ENCODE assay signal across 12 mouse cellular contexts in genomic region chr11:20616103-20616502, GRCm38 (mm10).
A peak's percentile ranks its signal among the peaks of the same experiment; 100 is the strongest.
DNase-seq lines count a peak whose midpoint lies in the region; ATAC-seq and TF ChIP-seq lines count a peak whose summit lies in the region.
"Had no signal": no experiment of that assay in that cellular context is flagged by ENCODE, and none has a peak within 500 bp of the region (broad histone marks: within the 10 kb centered on the region; RNA-seq: fewer than 3 reads in every experiment).

No protein-coding gene starts in this region.

- ATAC-seq in CD4-positive, CD25-positive, alpha-beta regulatory T cell, adult 4 months = peak; percentile 85
- no peak for ATAC-seq in heart, embryonic 13.5 days (ENCODE audit: extremely low read depth, insufficient number of reproducible peaks, low FRiP score, low TSS enrichment)

- H3K27ac ChIP-seq in kidney, adult 2 months (ENCODE audit: insufficient read depth, low read depth, low read length) = peak overlapping the region; percentile 84
- H3K27ac ChIP-seq in heart, embryonic 13.5 days (replicated peaks) = peak overlapping the region; percentile 87
- H3K27ac ChIP-seq: forebrain, embryonic 12.5 days had no signal

- H3K36me3 ChIP-seq in kidney, adult 2 months (ENCODE audit: control insufficient read depth, insufficient read depth, low read length) = no peaks in the 10 kb centered on the region
- H3K36me3 ChIP-seq in heart, embryonic 13.5 days = no peaks in the 10 kb centered on the region
- H3K36me3 ChIP-seq: forebrain, embryonic 12.5 days; G1E had no signal

- peak; percentile 42 for DNase-seq in kidney, adult 2 months
- no peak for DNase-seq in kidney, postnatal 14 days
- peak; percentile 63 for DNase-seq in naive thymus-derived CD4-positive, alpha-beta T cell, adult 2 months (ENCODE audit: low read depth)
- no peak for DNase-seq in right cerebral cortex, postnatal 14 days
- DNase-seq in c-Kit-positive CD71-positive TER-119-positive erythroid progenitor cells, embryonic 14.5 days (ENCODE audit: low spot score) = no peak
- DNase-seq in cerebellum, adult 9-11 months = no peak
- DNase-seq: midbrain, embryonic 14.5 days; right cerebral cortex, postnatal 25 days had no signal

- no peaks in the 10 kb centered on the region for H3K27me3 ChIP-seq in kidney, adult 2 months (replicated peaks; ENCODE audit: control insufficient read depth, insufficient read depth, low read length)
- no peaks in the 10 kb centered on the region for H3K27me3 ChIP-seq in heart, embryonic 13.5 days (replicated peaks)
- H3K27me3 ChIP-seq: forebrain, embryonic 12.5 days had no signal

- no peaks in the 10 kb centered on the region for H3K4me1 ChIP-seq in kidney, adult 2 months (ENCODE audit: control insufficient read depth, insufficient read depth, low read length)
- H3K4me1 ChIP-seq in heart, embryonic 13.5 days = peaks cover 27% of the 10 kb centered on the region

- no peak for TF ChIP-seq CTCF in kidney, adult 2 months (conservative IDR thresholded peaks at IDR 0.05; ENCODE audit: insufficient read depth, insufficient read length, low read depth, low read length)

- peak overlapping the region; percentile 50; the same call in 1 of the 2 replicates for H3K9ac ChIP-seq in heart, embryonic 13.5 days
- H3K9ac ChIP-seq: forebrain, embryonic 12.5 days had no signal

- no peak for TF ChIP-seq POLR2A in kidney, adult 2 months (IDR thresholded peaks at IDR 0.05; ENCODE audit: low read depth, low read length)

- WGBS in kidney, adult 2 months = 69% methylated on average over 3 of the region's 3 CpGs
- 30% methylated on average over 3 of the region's 3 CpGs for WGBS in heart, embryonic 13.5 days

- H3K4me3 ChIP-seq in kidney, adult 2 months (ENCODE audit: insufficient read depth, low read depth, low read length) = no peak overlapping the region
- H3K4me3 ChIP-seq in heart, embryonic 13.5 days = no peak overlapping the region
- H3K4me3 ChIP-seq: forebrain, embryonic 12.5 days had no signal

- H3K4me2 ChIP-seq in heart, embryonic 13.5 days = 0 out of 2 replicates have a peak overlapping the region, but pooled peaks have one; percentile 8
- H3K4me2 ChIP-seq: forebrain, embryonic 12.5 days had no signal

- H3K9me3 ChIP-seq in heart, embryonic 13.5 days = no peaks in the 10 kb centered on the region
- H3K9me3 ChIP-seq: forebrain, embryonic 12.5 days; G1E had no signal

Comparison
In these comparisons a context has a peak if more than half of its experiments do, and no peak if none do; other contexts are left out.
1. DNase-seq: peak in kidney, adult 2 months (single experiment) and naive thymus-derived CD4-positive, alpha-beta T cell, adult 2 months (single experiment); none in kidney, postnatal 14 days (single experiment), right cerebral cortex, postnatal 14 days (single experiment), c-Kit-positive CD71-positive TER-119-positive erythroid progenitor cells, embryonic 14.5 days (single experiment) and cerebellum, adult 9-11 months (single experiment).